Mouse (Mus musculus) limb, embryonic 11.5 days (tissue): ENCODE data around the gene Sipa1l2. TPM values are rescaled to one million over a fixed set of nuclear protein-coding genes. Genes with fewer than 3 reads are reported as not detected.

Source experiments
- ATAC-seq: fragments of 200-750 bp; cut with Nextera tagmentation; 2 replicates; pipeline ENCODE4 v1.8.0; 2017; ENCODE audit warnings: low read depth; ENCODE audit not compliant: insufficient number of reproducible peaks, low FRiP score, low TSS enrichment
- DNase-seq: peaks from one replicate; pipeline ENCODE4 v3.0.0-alpha.2; 2015; ENCODE audit warnings: low spot score
- H3K27ac ChIP-seq: fragments of 300-500 bp; sonication (generic); replicated peaks from 2 replicates; pipeline ENCODE4 v1.5.1; 2014; ENCODE audit warnings: low read depth, mild to moderate bottlenecking, low read length
- H3K27me3 ChIP-seq: fragments of 300-500 bp; sonication (generic); 2 replicates; pipeline ENCODE4 v1.6.1; 2014; ENCODE audit warnings: mild to moderate bottlenecking, low read length, mixed read lengths; ENCODE audit not compliant: control insufficient read depth, insufficient read depth
- H3K36me3 ChIP-seq: fragments of 300-500 bp; sonication (generic); 2 replicates; pipeline ENCODE4 v1.6.1; 2014; ENCODE audit warnings: mild to moderate bottlenecking, low read length, moderate library complexity, mixed read lengths; ENCODE audit not compliant: control insufficient read depth, insufficient read depth
- H3K4me1 ChIP-seq: fragments of 300-500 bp; sonication (generic); 2 replicates; pipeline ENCODE4 v1.6.1; 2014; ENCODE audit warnings: low read length, mixed read lengths; ENCODE audit not compliant: control insufficient read depth, insufficient read depth
- H3K4me2 ChIP-seq: fragments of 300-500 bp; sonication (generic); 2 replicates; pipeline ENCODE4 v1.6.1; 2014; ENCODE audit warnings: low read depth, mild to moderate bottlenecking, moderate library complexity; ENCODE audit not compliant: severe bottlenecking
- H3K4me3 ChIP-seq: fragments of 300-500 bp; sonication (generic); 2 replicates; pipeline ENCODE4 v1.5.1; 2014; ENCODE audit warnings: low read depth, low read length
- H3K9ac ChIP-seq: fragments of 300-500 bp; sonication (generic); 2 replicates; pipeline ENCODE4 v1.6.1; 2014; ENCODE audit warnings: mild to moderate bottlenecking, low read length
- H3K9me3 ChIP-seq: fragments of 300-500 bp; sonication (generic); 2 replicates; pipeline ENCODE4 v1.6.1; 2016; ENCODE audit warnings: low read length; ENCODE audit not compliant: control insufficient read depth
- WGBS: fragments of 180-500 bp; shearing (Covaris S2); extraction: QIAGEN DNeasy Blood & Tissue Kit; methylation state at CpG from one replicate; pipeline ENCODE4 v1.1.7; 2014; 5-methylcytosine and 5-hydroxymethylcytosine counted together
- polyA plus RNA-seq: library from polyadenylated mRNA; unstranded; fragments of >200 nt; fragmentation: Nextera tagmentation; extraction: Ambion mirVana; gene quantifications from 2 replicates; pipeline ENCODE4 v1.2.1, GENCODE M21; 2014

The Sipa1l2 gene
- polyA plus RNA-seq, 1 experiment from 2014 or later: 8.5 TPM

- no peak for DNase-seq
- H3K27ac ChIP-seq: no peak overlapping the region
- 93% methylated on average over 6 of the region's 6 CpGs for WGBS
- peaks cover 7% of the 10 kb centered on the region; the same call in 1 of the 2 replicates for H3K4me1 ChIP-seq
- H3K9ac ChIP-seq: no peak overlapping the region
- H3K27me3 ChIP-seq: no peaks in the 10 kb centered on the region
- ATAC-seq: no peak
- no peaks in the 10 kb centered on the region for H3K9me3 ChIP-seq
- H3K36me3 ChIP-seq: no peaks in the 10 kb centered on the region
- no peak overlapping the region for H3K4me3 ChIP-seq
- no peak overlapping the region for H3K4me2 ChIP-seq
These were observed 40.1 kb upstream of the Sipa1l2 start for GRCm38 (mm10) chr8:125609737-125610136.

- no peak for DNase-seq
- no peak overlapping the region for H3K27ac ChIP-seq
- H3K9me3 ChIP-seq: no peaks in the 10 kb centered on the region
- no peak for ATAC-seq
- H3K36me3 ChIP-seq: no peaks in the 10 kb centered on the region
- no peak overlapping the region for H3K4me3 ChIP-seq
- H3K27me3 ChIP-seq: no peaks in the 10 kb centered on the region
- no peak overlapping the region for H3K4me2 ChIP-seq
- no peak overlapping the region for H3K9ac ChIP-seq
- H3K4me1 ChIP-seq: peaks cover 7% of the 10 kb centered on the region; the same call in 1 of the 2 replicates
- 85% methylated on average over 4 of the region's 4 CpGs for WGBS
These were observed 38.2 kb upstream of the Sipa1l2 start for GRCm38 (mm10) chr8:125607714-125608223.

- Histone ChIP-seq H3K27me3 (no peaks in the 10 kb centered on the region), H3K4me3 (no peak overlapping the region), H3K4me2 (no peak overlapping the region), H3K27ac (no peak overlapping the region), H3K9ac (no peak overlapping the region), H3K4me1 (peaks cover 2% of the 10 kb centered on the region; the same call in 1 of the 2 replicates), H3K36me3 (no peaks in the 10 kb centered on the region), H3K9me3 (no peaks in the 10 kb centered on the region)
- ATAC-seq (no peak), DNase-seq (no peak)
- 79% methylated on average over 3 of the region's 3 CpGs for WGBS
These were observed 37.3 kb upstream of the Sipa1l2 start for GRCm38 (mm10) chr8:125606937-125607336.

GRCm38 (mm10) chr8:125604817-125605512, 35.4 kb upstream of the Sipa1l2 start:
- Histone ChIP-seq H3K27ac (no peak overlapping the region), H3K9me3 (no peaks in the 10 kb centered on the region), H3K4me2 (no peak overlapping the region), H3K27me3 (no peaks in the 10 kb centered on the region), H3K4me3 (no peak overlapping the region), H3K9ac (no peak overlapping the region), H3K4me1 (peaks cover 2% of the 10 kb centered on the region; the same call in 1 of the 2 replicates), H3K36me3 (no peaks in the 10 kb centered on the region)
- DNase-seq (no peak), ATAC-seq (no peak)
- 68% methylated on average over 8 of the region's 8 CpGs for WGBS

- Histone ChIP-seq H3K4me1 (peaks cover 2% of the 10 kb centered on the region; the same call in 1 of the 2 replicates), H3K36me3 (no peaks in the 10 kb centered on the region), H3K27me3 (no peaks in the 10 kb centered on the region), H3K4me2 (no peak overlapping the region), H3K4me3 (no peak overlapping the region), H3K9ac (no peak overlapping the region), H3K9me3 (no peaks in the 10 kb centered on the region), H3K27ac (no peak overlapping the region)
- 68% methylated on average over 18 of the region's 18 CpGs for WGBS
- DNase-seq (no peak), ATAC-seq (no peak)
These were observed 34.7 kb upstream of the Sipa1l2 start for GRCm38 (mm10) chr8:125604213-125604816.

- 95% methylated on average over 8 of the region's 8 CpGs for WGBS
- H3K4me1 ChIP-seq: peaks cover 2% of the 10 kb centered on the region; the same call in 1 of the 2 replicates
- no peak overlapping the region for H3K9ac ChIP-seq
- H3K36me3 ChIP-seq: no peaks in the 10 kb centered on the region
- no peak overlapping the region for H3K4me2 ChIP-seq
- H3K27ac ChIP-seq: no peak overlapping the region
- no peak for DNase-seq
- no peaks in the 10 kb centered on the region for H3K27me3 ChIP-seq
- H3K9me3 ChIP-seq: no peaks in the 10 kb centered on the region
- no peak for ATAC-seq
- H3K4me3 ChIP-seq: no peak overlapping the region
These were observed 33.8 kb upstream of the Sipa1l2 start for GRCm38 (mm10) chr8:125603312-125603840.

GRCm38 (mm10) chr8:125600033-125600686, 30.6 kb upstream of the Sipa1l2 start:
- Histone ChIP-seq H3K4me1 (peaks cover 5% of the 10 kb centered on the region), H3K4me3 (no peak overlapping the region), H3K4me2 (no peak overlapping the region), H3K27ac (no peak overlapping the region), H3K9me3 (no peaks in the 10 kb centered on the region), H3K36me3 (no peaks in the 10 kb centered on the region), H3K9ac (no peak overlapping the region), H3K27me3 (no peaks in the 10 kb centered on the region)
- DNase-seq (no peak), ATAC-seq (no peak)
- 79% methylated on average over 12 of the region's 12 CpGs for WGBS
